Mouse (Mus musculus) limb, embryonic 15.5 days (tissue): ENCODE measurements around the gene Bag6. TPM values are rescaled to one million over a fixed set of nuclear protein-coding genes. Genes with fewer than 3 reads are reported as not detected.

Experiments used
- ATAC-seq: fragments of 200-750 bp; cut with Nextera tagmentation; 2 replicates; pipeline ENCODE4 v1.8.0; 2017; ENCODE audit warnings: low read depth, moderate TSS enrichment; ENCODE audit not compliant: insufficient number of reproducible peaks, low FRiP score, low TSS enrichment
- H3K27ac ChIP-seq: fragments of 300-500 bp; sonication (generic); 2 replicates; pipeline ENCODE4 v1.5.1; 2015; ENCODE audit warnings: moderate library complexity, mild to moderate bottlenecking, inconsistent platforms
- H3K27me3 ChIP-seq: fragments of 300-500 bp; sonication (generic); 2 replicates; pipeline ENCODE4 v1.6.1; 2015; ENCODE audit warnings: inconsistent platforms
- H3K36me3 ChIP-seq: fragments of 300-500 bp; sonication (generic); 2 replicates; pipeline ENCODE4 v1.6.1; 2015; ENCODE audit warnings: inconsistent platforms
- H3K4me1 ChIP-seq: fragments of 300-500 bp; sonication (generic); 2 replicates; pipeline ENCODE4 v1.6.1; 2015; ENCODE audit warnings: inconsistent platforms
- H3K4me2 ChIP-seq: fragments of 300-500 bp; sonication (generic); 2 replicates; pipeline ENCODE4 v1.6.1; 2015; ENCODE audit warnings: mild to moderate bottlenecking, inconsistent platforms
- H3K4me3 ChIP-seq: fragments of 300-500 bp; sonication (generic); 2 replicates; pipeline ENCODE4 v1.5.1; 2015; ENCODE audit warnings: mild to moderate bottlenecking, inconsistent platforms
- H3K9ac ChIP-seq: fragments of 300-500 bp; sonication (generic); 2 replicates; pipeline ENCODE4 v1.6.1; 2015; ENCODE audit warnings: inconsistent platforms
- H3K9me3 ChIP-seq: fragments of 300-500 bp; sonication (generic); 2 replicates; pipeline ENCODE4 v1.6.1; 2016; ENCODE audit warnings: inconsistent platforms
- WGBS: fragments of 180-500 bp; shearing (Covaris S2); methylation state at CpG from one replicate; pipeline ENCODE4 v1.1.7; 2015; 5-methylcytosine and 5-hydroxymethylcytosine counted together
- polyA plus RNA-seq: library from polyadenylated mRNA; unstranded; fragments of >200 nt; fragmentation: Nextera tagmentation; extraction: Ambion mirVana; gene quantifications from 2 replicates; pipeline ENCODE4 v1.2.1, GENCODE M21; 2015

The Bag6 gene
- polyA plus RNA-seq, 1 experiment from 2014 or later = 51.8 TPM

- H3K27me3 ChIP-seq = no peaks in the 10 kb centered on the region
- H3K9ac ChIP-seq = no peak within 1 kb of the TSS
- no peak within 1 kb of the TSS for H3K27ac ChIP-seq
- no peaks in the 10 kb centered on the region for H3K9me3 ChIP-seq
- peaks cover 19% of the 10 kb centered on the region for H3K36me3 ChIP-seq
- WGBS = 80% methylated on average over 15 of the region's 15 CpGs
- no peak within 1 kb of the TSS for H3K4me3 ChIP-seq
- no peak for ATAC-seq
- H3K4me2 ChIP-seq = no peak within 1 kb of the TSS
- H3K4me1 ChIP-seq = peaks cover 23% of the 10 kb centered on the region
Measured at GRCm38 (mm10) chr17:35131500-35132173, 3.3 kb upstream of the Bag6 start, which contains the start of gene Apom. Gene Apom (minus strand): TSS chr17:35132050.

- Histone ChIP-seq H3K4me2 (no peak overlapping the region), H3K27ac (no peak overlapping the region), H3K27me3 (no peaks in the 10 kb centered on the region), H3K36me3 (peaks cover 19% of the 10 kb centered on the region), H3K9ac (no peak overlapping the region), H3K9me3 (no peaks in the 10 kb centered on the region), H3K4me3 (no peak overlapping the region), H3K4me1 (peaks cover 23% of the 10 kb centered on the region)
- WGBS = 79% methylated on average over 3 of the region's 3 CpGs
- ATAC-seq = no peak
Measured at GRCm38 (mm10) chr17:35132174-35132560, 2.8 kb upstream of the Bag6 start.

- WGBS = 91% methylated on average over 7 of the region's 7 CpGs
- H3K27me3 ChIP-seq = no peaks in the 10 kb centered on the region
- H3K4me2 ChIP-seq = no peak overlapping the region
- no peak overlapping the region for H3K27ac ChIP-seq
- H3K36me3 ChIP-seq = peaks cover 20% of the 10 kb centered on the region
- no peak for ATAC-seq
- H3K4me1 ChIP-seq = peaks cover 17% of the 10 kb centered on the region
- no peaks in the 10 kb centered on the region for H3K9me3 ChIP-seq
- H3K4me3 ChIP-seq = no peak overlapping the region
- no peak overlapping the region for H3K9ac ChIP-seq
Measured at GRCm38 (mm10) chr17:35133517-35133916, 1.5 kb upstream of the Bag6 start.

GRCm38 (mm10) chr17:35135591-35136320 lies 778 bp downstream of the Bag6 start:
- under 1% methylated on average over 43 of the region's 43 CpGs for WGBS
- Histone ChIP-seq H3K27ac (peak overlapping the region; percentile 97), H3K4me1 (peaks cover 14% of the 10 kb centered on the region), H3K4me2 (peak overlapping the region; percentile 75), H3K36me3 (peaks cover 26% of the 10 kb centered on the region), H3K27me3 (no peaks in the 10 kb centered on the region), H3K4me3 (peak overlapping the region; percentile 75), H3K9ac (peak overlapping the region; percentile 50), H3K9me3 (no peaks in the 10 kb centered on the region)
- peak; percentile 38 for ATAC-seq

GRCm38 (mm10) chr17:35139269-35139668 lies 4.3 kb downstream of the Bag6 start:
- WGBS = 95% methylated on average over 3 of the region's 3 CpGs
- H3K27ac ChIP-seq = no peak overlapping the region
- no peak overlapping the region for H3K9ac ChIP-seq
- peaks cover 61% of the 10 kb centered on the region for H3K36me3 ChIP-seq
- ATAC-seq = no peak
- H3K4me1 ChIP-seq = peaks cover 14% of the 10 kb centered on the region
- no peaks in the 10 kb centered on the region for H3K9me3 ChIP-seq
- H3K4me2 ChIP-seq = no peak overlapping the region
- no peaks in the 10 kb centered on the region for H3K27me3 ChIP-seq
- H3K4me3 ChIP-seq = no peak overlapping the region

- no peak overlapping the region for H3K27ac ChIP-seq
- ATAC-seq = no peak
- H3K9ac ChIP-seq = no peak overlapping the region
- no peak overlapping the region for H3K4me2 ChIP-seq
- peaks cover 14% of the 10 kb centered on the region for H3K4me1 ChIP-seq
- H3K27me3 ChIP-seq = no peaks in the 10 kb centered on the region
- H3K9me3 ChIP-seq = no peaks in the 10 kb centered on the region
- no peak overlapping the region for H3K4me3 ChIP-seq
- WGBS = 81% methylated on average over 16 of the region's 16 CpGs
- peaks cover 74% of the 10 kb centered on the region for H3K36me3 ChIP-seq
Measured at GRCm38 (mm10) chr17:35140490-35140996, 5.6 kb downstream of the Bag6 start.

- peaks cover 8% of the 10 kb centered on the region for H3K4me1 ChIP-seq
- no peak overlapping the region for H3K27ac ChIP-seq
- H3K27me3 ChIP-seq = no peaks in the 10 kb centered on the region
- no peak for ATAC-seq
- H3K4me3 ChIP-seq = no peak overlapping the region
- 90% methylated on average over 6 of the region's 6 CpGs for WGBS
- peaks cover 88% of the 10 kb centered on the region for H3K36me3 ChIP-seq
- H3K4me2 ChIP-seq = no peak overlapping the region
- no peak overlapping the region for H3K9ac ChIP-seq
- H3K9me3 ChIP-seq = no peaks in the 10 kb centered on the region
Measured at GRCm38 (mm10) chr17:35141971-35142370, 7.0 kb downstream of the Bag6 start.

GRCm38 (mm10) chr17:35146139-35146538 lies 11.2 kb downstream of the Bag6 start:
- Histone ChIP-seq H3K9ac (no peak overlapping the region), H3K4me2 (no peak overlapping the region), H3K4me3 (no peak overlapping the region), H3K36me3 (peaks cover 98% of the 10 kb centered on the region), H3K9me3 (no peaks in the 10 kb centered on the region), H3K27ac (no peak overlapping the region), H3K27me3 (no peaks in the 10 kb centered on the region), H3K4me1 (no peaks in the 10 kb centered on the region)
- 86% methylated on average over 5 of the region's 5 CpGs for WGBS
- no peak for ATAC-seq

- H3K27me3 ChIP-seq = no peaks in the 10 kb centered on the region
- peaks cover 98% of the 10 kb centered on the region for H3K36me3 ChIP-seq
- H3K9me3 ChIP-seq = no peaks in the 10 kb centered on the region
- H3K4me2 ChIP-seq = no peak overlapping the region
- H3K4me1 ChIP-seq = no peaks in the 10 kb centered on the region
- H3K27ac ChIP-seq = no peak overlapping the region; the same call in 1 of the 2 replicates
- ATAC-seq = no peak
- WGBS = 39% methylated on average over 3 of the region's 3 CpGs
- H3K9ac ChIP-seq = no peak overlapping the region
- H3K4me3 ChIP-seq = no peak overlapping the region
Measured at GRCm38 (mm10) chr17:35147348-35147747, 12.4 kb downstream of the Bag6 start.

GRCm38 (mm10) chr17:35147922-35148639 lies 13.1 kb downstream of the Bag6 start:
- Histone ChIP-seq H3K36me3 (peaks cover 98% of the 10 kb centered on the region), H3K4me2 (no peak overlapping the region), H3K4me1 (no peaks in the 10 kb centered on the region), H3K9me3 (no peaks in the 10 kb centered on the region), H3K9ac (no peak overlapping the region), H3K4me3 (no peak overlapping the region), H3K27ac (0 out of 2 replicates have a peak overlapping the region, but pooled peaks have one; percentile 52), H3K27me3 (no peaks in the 10 kb centered on the region)
- WGBS = 57% methylated on average over 5 of the region's 5 CpGs
- no peak for ATAC-seq

- 98% methylated on average over 4 of the region's 4 CpGs for WGBS
Measured at GRCm38 (mm10) chr17:35152121-35152520, 17.1 kb downstream of the Bag6 start.

GRCm38 (mm10) chr17:35153077-35153476 lies 18.1 kb downstream of the Bag6 start:
- no peak overlapping the region for H3K4me3 ChIP-seq
- no peaks in the 10 kb centered on the region for H3K9me3 ChIP-seq
- peaks cover 10% of the 10 kb centered on the region for H3K4me1 ChIP-seq
- H3K36me3 ChIP-seq = peaks cover 98% of the 10 kb centered on the region
- H3K9ac ChIP-seq = no peak overlapping the region
- H3K4me2 ChIP-seq = no peak overlapping the region
- no peak for ATAC-seq
- no peak overlapping the region for H3K27ac ChIP-seq
- 91% methylated on average over 9 of the region's 9 CpGs for WGBS
- H3K27me3 ChIP-seq = no peaks in the 10 kb centered on the region

More at GRCm38 (mm10) chr17:35152121-35152520, 17.1 kb downstream of the Bag6 start:
- no peak for ATAC-seq
- H3K4me1 ChIP-seq = peaks cover 10% of the 10 kb centered on the region
- no peak overlapping the region for H3K4me3 ChIP-seq
- no peak overlapping the region for H3K9ac ChIP-seq
- no peaks in the 10 kb centered on the region for H3K27me3 ChIP-seq
- no peak overlapping the region for H3K27ac ChIP-seq
- no peaks in the 10 kb centered on the region for H3K9me3 ChIP-seq
- H3K36me3 ChIP-seq = peaks cover 98% of the 10 kb centered on the region
- no peak overlapping the region for H3K4me2 ChIP-seq
